Mouse (Mus musculus): ENCODE data around the gene Vmn1r157. TPM values are rescaled to one million over a fixed set of nuclear protein-coding genes. Genes with fewer than 3 reads are reported as not detected.
"Not testable (repeated sequence)": the region's sequence is repeated elsewhere in the genome, so short reads cannot be mapped to it uniquely, and the experiment has no call there.

Vmn1r157 gene
- not detected for total RNA-seq (2022)

GRCm38 (mm10) chr7:22761397-22761796, at the start of gene Vmn1r157:
TSS of gene Vmn1r157 (plus strand) at chr7:22761697.
- DNase-seq: not testable (repeated sequence)

- DNase-seq: not testable (repeated sequence)
Measured at GRCm38 (mm10) chr7:22719610-22720009, 41.9 kb upstream of the Vmn1r157 start, which contains the start of gene Gm4567. TSS of gene Gm4567 (minus strand) at chr7:22719710.

GRCm38 (mm10) chr7:22775981-22776380, 14.5 kb downstream of the Vmn1r157 start:
- DNase-seq: peak; percentile 15

GRCm38 (mm10) chr7:22790682-22791081, 29.2 kb downstream of the Vmn1r157 start, which contains the start of gene Vmn1r158:
TSS of gene Vmn1r158 (minus strand) at chr7:22790782.
- not testable (repeated sequence) for DNase-seq

Other genes starting within 250 kb of the Vmn1r157 start
- gene Vmn1r152, start 238.7 kb upstream of the Vmn1r157 start, total RNA-seq (2022): not detected
- not detected for gene Gm8677, start 226.8 kb upstream of the Vmn1r157 start, total RNA-seq (2022)
- gene Gm4201, start 196.4 kb upstream of the Vmn1r157 start, total RNA-seq (2022): not detected
- gene Gm4565, start 173.6 kb upstream of the Vmn1r157 start, total RNA-seq (2022): not detected
- gene Vmn1r155, start 103.7 kb upstream of the Vmn1r157 start, total RNA-seq (2022): not detected
- gene Gm8693, start 69.4 kb upstream of the Vmn1r157 start, total RNA-seq (2022): not detected
- not detected for gene Gm4567, start 42.0 kb upstream of the Vmn1r157 start, total RNA-seq (2022)
- not detected for gene Vmn1r158, start 29.1 kb downstream of the Vmn1r157 start, total RNA-seq (2022)
- not detected for gene Vmn1r159, start 81.9 kb downstream of the Vmn1r157 start, total RNA-seq (2022)
- gene Vmn1r160, start 109.5 kb downstream of the Vmn1r157 start, total RNA-seq (2022): not detected
- not detected for gene Gm4214, start 223.0 kb downstream of the Vmn1r157 start, total RNA-seq (2022)